9 mouse cellular contexts compared by ENCODE assay signal in genomic region chr3:84435288-84436043, GRCm38 (mm10). TPM values are rescaled to one million over a fixed set of nuclear protein-coding genes. Genes with fewer than 3 reads are reported as not detected.
DNase-seq lines count a peak whose midpoint lies in the region; ATAC-seq lines count a peak whose summit lies in the region.
"Had no signal": no experiment of that assay in that cellular context is flagged by ENCODE, and none has a peak within 500 bp of the region (broad histone marks: within the 10 kb centered on the region; RNA-seq: fewer than 3 reads in every experiment).

No protein-coding gene starts in this region.

- ATAC-seq in liver, embryonic 12.5 days, result no peak
- ATAC-seq in embryonic facial prominence, embryonic 13.5 days (ENCODE audit: insufficient number of reproducible peaks, insufficient read depth, low FRiP score, low TSS enrichment, low read depth), result no peak
- ATAC-seq in hindbrain, embryonic 12.5 days (ENCODE audit: low FRiP score), result 0 out of 2 replicates have a peak, but pooled peaks have one; percentile 24
- ATAC-seq in lung, embryonic 16.5 days (ENCODE audit: low read depth), result peak; percentile 67

- no peak overlapping the region for H3K4me3 ChIP-seq in liver, embryonic 12.5 days
- no peak overlapping the region for H3K4me3 ChIP-seq in embryonic facial prominence, embryonic 13.5 days
- no peak overlapping the region for H3K4me3 ChIP-seq in hindbrain, embryonic 12.5 days
- no peak overlapping the region for H3K4me3 ChIP-seq in lung, embryonic 16.5 days (ENCODE audit: low read length)
- H3K4me3 ChIP-seq: liver, embryonic 13.5 days had no signal

- H3K27ac ChIP-seq in liver, embryonic 12.5 days, result no peak overlapping the region
- 0 out of 2 replicates have a peak overlapping the region, but pooled peaks have one; percentile 8 for H3K27ac ChIP-seq in embryonic facial prominence, embryonic 13.5 days
- peak overlapping the region; percentile 35; the same call in 1 of the 2 replicates for H3K27ac ChIP-seq in hindbrain, embryonic 12.5 days
- H3K27ac ChIP-seq in lung, embryonic 16.5 days (ENCODE audit: low read length), result peak overlapping the region; percentile 71
- H3K27ac ChIP-seq: liver, embryonic 13.5 days had no signal

- H3K4me1 ChIP-seq in liver, embryonic 12.5 days, result peaks cover 6% of the 10 kb centered on the region; the same call in 1 of the 2 replicates
- H3K4me1 ChIP-seq in embryonic facial prominence, embryonic 13.5 days, result peaks cover 28% of the 10 kb centered on the region
- peaks cover 38% of the 10 kb centered on the region for H3K4me1 ChIP-seq in hindbrain, embryonic 12.5 days
- peaks cover 31% of the 10 kb centered on the region for H3K4me1 ChIP-seq in lung, embryonic 16.5 days (replicated peaks; ENCODE audit: control insufficient read depth, insufficient read depth, low read length)

- H3K27me3 ChIP-seq in liver, embryonic 12.5 days (replicated peaks), result peaks cover 82% of the 10 kb centered on the region
- peaks cover 3% of the 10 kb centered on the region; the same call in 1 of the 2 replicates for H3K27me3 ChIP-seq in embryonic facial prominence, embryonic 13.5 days
- H3K27me3 ChIP-seq in hindbrain, embryonic 12.5 days, result peaks cover 3% of the 10 kb centered on the region; the same call in 1 of the 2 replicates
- no peaks in the 10 kb centered on the region for H3K27me3 ChIP-seq in lung, embryonic 16.5 days (ENCODE audit: control insufficient read depth, insufficient read depth, low read depth, low read length)

- DNase-seq in liver, result peak; percentile 48
- peak; percentile 84 for DNase-seq in yolk sac, embryonic 10.5 days (ENCODE audit: low spot score)
- DNase-seq in right cerebral cortex, postnatal 10 days (ENCODE audit: low spot score in 2 of 2), result no peak
- DNase-seq in ovary, postnatal 14 days (ENCODE audit: low spot score), result no peak
- DNase-seq: liver, embryonic 13.5 days had no signal

- H3K36me3 ChIP-seq in liver, embryonic 12.5 days, result no peaks in the 10 kb centered on the region
- no peaks in the 10 kb centered on the region for H3K36me3 ChIP-seq in embryonic facial prominence, embryonic 13.5 days
- H3K36me3 ChIP-seq in hindbrain, embryonic 12.5 days, result no peaks in the 10 kb centered on the region
- H3K36me3 ChIP-seq in lung, embryonic 16.5 days (ENCODE audit: control insufficient read depth, insufficient read depth, low read length), result no peaks in the 10 kb centered on the region
- H3K36me3 ChIP-seq: liver, embryonic 13.5 days had no signal

- 38% methylated on average over 11 of the region's 11 CpGs for WGBS in liver, embryonic 12.5 days (ENCODE audit: insufficient replicate concordance)
- 7% methylated on average over 11 of the region's 11 CpGs for WGBS in embryonic facial prominence, embryonic 13.5 days
- WGBS in hindbrain, embryonic 12.5 days, result 26% methylated on average over 11 of the region's 11 CpGs
- 21% methylated on average over 11 of the region's 11 CpGs for WGBS in lung, embryonic 16.5 days

- no peak overlapping the region for H3K9ac ChIP-seq in liver, embryonic 12.5 days
- no peak overlapping the region for H3K9ac ChIP-seq in embryonic facial prominence, embryonic 13.5 days
- H3K9ac ChIP-seq in hindbrain, embryonic 12.5 days, result no peak overlapping the region
- no peak overlapping the region for H3K9ac ChIP-seq in lung, embryonic 16.5 days (ENCODE audit: low read length)
- H3K9ac ChIP-seq: liver, embryonic 13.5 days had no signal

- no peak overlapping the region for H3K4me2 ChIP-seq in liver, embryonic 12.5 days
- peak overlapping the region; percentile 17; the same call in 1 of the 2 replicates for H3K4me2 ChIP-seq in embryonic facial prominence, embryonic 13.5 days
- H3K4me2 ChIP-seq in hindbrain, embryonic 12.5 days (replicated peaks), result no peak overlapping the region
- no peak overlapping the region for H3K4me2 ChIP-seq in lung, embryonic 16.5 days (ENCODE audit: low read depth, low read length)
- H3K4me2 ChIP-seq: liver, embryonic 13.5 days had no signal

- H3K9me3 ChIP-seq in liver, embryonic 12.5 days (replicated peaks), result no peaks in the 10 kb centered on the region
- H3K9me3 ChIP-seq in embryonic facial prominence, embryonic 13.5 days, result no peaks in the 10 kb centered on the region
- no peaks in the 10 kb centered on the region for H3K9me3 ChIP-seq in hindbrain, embryonic 12.5 days (replicated peaks)
- H3K9me3 ChIP-seq in lung, embryonic 16.5 days (ENCODE audit: control insufficient read depth, low read length), result no peaks in the 10 kb centered on the region
- H3K9me3 ChIP-seq: liver, embryonic 13.5 days had no signal

RNA-seq across cellular contexts. Expression of gene Fhdc1, which starts 44.8 kb away (rescaled TPM):
- 26.5 and 31.5 TPM in 2 replicates for polyA plus RNA-seq in liver, embryonic 12.5 days (2016; fragmentation: Nextera tagmentation; extraction: Ambion mirVana)
- 5.9 and 6.1 TPM in 2 replicates for polyA plus RNA-seq in embryonic facial prominence, embryonic 13.5 days (2015; fragmentation: Nextera tagmentation; extraction: Ambion mirVana)
- polyA plus RNA-seq in hindbrain, embryonic 12.5 days (2016; fragmentation: Nextera tagmentation; extraction: Ambion mirVana), result 5.8 and 6.0 TPM in 2 replicates
- polyA plus RNA-seq in lung, embryonic 16.5 days (2015; fragmentation: Nextera tagmentation; extraction: Ambion mirVana), result 14.5 and 15.5 TPM in 2 replicates

Comparison
In these comparisons a context has a peak if more than half of its experiments do, and no peak if none do; other contexts are left out.
1. DNase-seq: peak in liver (single experiment) and yolk sac, embryonic 10.5 days (single experiment); none in right cerebral cortex, postnatal 10 days (0 of 2) and ovary, postnatal 14 days (single experiment).
2. ATAC-seq: peak in hindbrain, embryonic 12.5 days (single experiment) and lung, embryonic 16.5 days (single experiment); none in liver, embryonic 12.5 days (single experiment) and embryonic facial prominence, embryonic 13.5 days (single experiment).